Mouse (Mus musculus): ENCODE data around the gene Alyref.

GRCm38 (mm10) chr11:120627468-120628300, 29.5 kb upstream of the Alyref start:
- TF ChIP-seq ZNF384 (IDR thresholded peaks at IDR 0.05; ENCODE audit: low read depth, low read length) (no peak; the same call in 1 of the 2 replicates), MAFK (IDR thresholded peaks at IDR 0.05; ENCODE audit: insufficient read depth, low read depth, low read length) (no peak)

All from ES-E14 (cell line).